Mouse (Mus musculus): ENCODE results near the gene Galnt14.

DNA sequence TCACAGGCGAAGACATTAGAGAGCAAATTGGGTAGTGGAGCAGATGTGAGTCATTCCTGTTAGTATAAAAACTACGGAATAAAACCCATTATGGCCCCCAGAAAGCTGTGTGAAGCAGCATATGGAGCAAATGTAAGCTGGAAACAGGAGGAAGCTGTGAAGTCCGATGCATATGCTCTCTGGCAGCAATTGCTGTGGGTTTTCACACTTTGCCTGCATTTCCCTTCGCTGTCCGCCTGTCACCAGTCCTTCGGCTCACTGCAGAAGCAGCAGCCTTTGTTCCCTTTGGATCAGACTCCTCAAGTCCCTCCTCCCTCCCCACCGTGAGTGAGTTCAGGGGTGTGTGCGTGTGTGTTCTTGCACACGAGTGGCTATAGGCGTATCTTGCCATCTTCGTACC lies 3.1 kb upstream of the Galnt14 start:
- no peak for TF ChIP-seq CTCF (conservative IDR thresholded peaks at IDR 0.05; ENCODE audit: low read length)
- no peak for TF ChIP-seq NANOG (IDR thresholded peaks at IDR 0.05; ENCODE audit: borderline replicate concordance, low read length)

Data from E14TG2a.4 (cell line).